Mouse (Mus musculus) embryonic facial prominence, embryonic 10.5 days (tissue): ENCODE data around the gene Uchl1. TPM values are rescaled to one million over a fixed set of nuclear protein-coding genes. Genes with fewer than 3 reads are reported as not detected.

Experiments
- DNase-seq: peaks from one replicate; pipeline ENCODE4 v3.0.0-alpha.2; 2017; ENCODE audit warnings: low spot score
- H3K27ac ChIP-seq: fragments of 300-500 bp; sonication (generic); replicated peaks from 2 replicates; pipeline ENCODE4 v1.5.1; 2016; ENCODE audit warnings: mild to moderate bottlenecking
- H3K27me3 ChIP-seq: fragments of 300-500 bp; sonication (generic); replicated peaks from 2 replicates; pipeline ENCODE4 v1.6.1; 2016; ENCODE audit warnings: low read depth, mild to moderate bottlenecking; ENCODE audit not compliant: poor library complexity, severe bottlenecking
- H3K36me3 ChIP-seq: fragments of 300-500 bp; sonication (generic); replicated peaks from 2 replicates; pipeline ENCODE4 v1.6.1; 2016; ENCODE audit warnings: mild to moderate bottlenecking, moderate library complexity
- H3K4me1 ChIP-seq: fragments of 300-500 bp; sonication (generic); 2 replicates; pipeline ENCODE4 v1.6.1; 2016
- H3K4me3 ChIP-seq: fragments of 300-500 bp; sonication (generic); 2 replicates; pipeline ENCODE4 v1.5.1; 2016; ENCODE audit warnings: mild to moderate bottlenecking, moderate library complexity
- H3K9me3 ChIP-seq: fragments of 300-500 bp; sonication (generic); 2 replicates; pipeline ENCODE4 v1.6.1; 2016; ENCODE audit warnings: mild to moderate bottlenecking
- WGBS: fragments of 180-500 bp; shearing (Covaris S2); methylation state at CpG from one replicate; pipeline ENCODE4 v1.1.7; 2016; 5-methylcytosine and 5-hydroxymethylcytosine counted together
- polyA plus RNA-seq: library from polyadenylated mRNA; unstranded; fragments of >200 nt; fragmentation: Nextera tagmentation; extraction: Ambion mirVana; gene quantifications from 2 replicates; pipeline ENCODE4 v1.2.1, GENCODE M21; 2016

The Uchl1 gene
- polyA plus RNA-seq, 1 experiment from 2014 or later = 137 TPM

GRCm38 (mm10) chr5:66717931-66718330 lies 42.0 kb downstream of the Uchl1 start:
- 55% methylated on average over 4 of the region's 4 CpGs for WGBS
- H3K27me3 ChIP-seq = 0 out of 2 replicates have a peak, but pooled peaks cover 3% of the 10 kb centered on the region
- no peak overlapping the region for H3K4me3 ChIP-seq
- no peaks in the 10 kb centered on the region for H3K9me3 ChIP-seq
- DNase-seq = no peak
- H3K27ac ChIP-seq = no peak overlapping the region; the same call in 1 of the 2 replicates
- H3K36me3 ChIP-seq = no peaks in the 10 kb centered on the region
- peaks cover 52% of the 10 kb centered on the region for H3K4me1 ChIP-seq

DNA sequence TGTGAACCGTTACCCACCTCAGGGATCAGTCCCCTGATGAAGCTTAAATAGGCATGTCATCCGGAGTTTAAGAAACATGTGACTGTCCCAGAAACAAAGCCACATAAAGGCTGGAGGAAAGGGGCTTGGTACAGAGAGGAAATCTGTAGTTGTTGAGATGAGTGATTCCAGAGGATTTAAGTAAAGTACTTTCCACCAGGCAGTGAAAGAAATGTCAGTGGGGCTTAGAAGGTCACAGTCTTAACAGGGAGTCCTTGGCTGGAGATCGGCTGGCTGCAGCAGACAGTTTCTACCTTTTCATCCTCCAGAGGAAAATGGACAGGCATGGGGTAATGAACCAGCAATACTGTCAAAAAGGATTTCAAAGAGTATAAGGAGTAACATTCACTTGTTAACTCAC lies 42.5 kb downstream of the Uchl1 start:
- Histone ChIP-seq H3K27me3 (no peaks in the 10 kb centered on the region), H3K9me3 (no peaks in the 10 kb centered on the region), H3K27ac (peak overlapping the region; percentile 14; the same call in 1 of the 2 replicates), H3K4me3 (no peak overlapping the region), H3K4me1 (peaks cover 55% of the 10 kb centered on the region), H3K36me3 (no peaks in the 10 kb centered on the region)
- 47% methylated on average over 3 of the region's 3 CpGs for WGBS
- DNase-seq = no peak

DNA sequence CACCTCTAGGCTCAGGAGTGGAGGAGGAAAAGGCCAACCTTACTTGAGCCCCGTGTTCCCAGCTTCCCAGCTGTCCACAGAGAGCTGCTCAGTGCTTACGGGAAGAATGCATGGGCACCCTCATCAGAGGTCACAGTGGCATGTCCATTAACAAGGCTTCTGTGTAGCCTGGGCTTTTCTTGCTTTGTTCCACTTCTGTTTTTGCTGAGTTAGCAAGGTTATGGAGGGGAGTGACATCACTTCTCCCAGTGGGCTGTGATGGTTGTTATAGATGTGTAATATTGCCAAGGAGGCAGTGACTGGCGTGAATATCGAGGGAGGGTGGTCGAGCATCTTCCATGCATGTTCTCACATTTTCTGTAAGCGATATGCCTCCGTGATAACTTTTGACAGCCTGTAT lies 43.0 kb downstream of the Uchl1 start:
- WGBS = 72% methylated on average over 7 of the region's 7 CpGs
- H3K36me3 ChIP-seq = no peaks in the 10 kb centered on the region

DNA sequence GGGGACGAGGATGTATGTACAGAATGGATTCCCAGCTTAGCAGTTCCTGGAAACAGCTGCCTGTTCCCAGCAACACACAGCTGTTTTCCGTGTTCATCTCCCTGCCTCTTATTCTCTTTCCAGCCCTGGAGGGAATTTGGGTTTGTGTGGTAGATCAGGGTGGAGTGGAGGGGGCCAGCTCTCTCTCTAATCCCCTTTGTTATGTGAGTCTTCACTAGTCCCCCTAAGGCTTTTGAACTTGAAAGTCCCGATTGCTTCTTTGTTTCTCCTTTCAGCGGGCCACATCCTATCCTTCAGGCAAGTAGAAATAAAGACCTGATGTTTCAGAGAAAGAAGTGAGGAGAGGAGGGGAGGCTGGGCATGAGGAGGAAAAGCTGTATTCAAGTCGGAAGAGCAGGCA lies 45.0 kb downstream of the Uchl1 start:
- H3K9me3 ChIP-seq = no peaks in the 10 kb centered on the region
- H3K36me3 ChIP-seq = no peaks in the 10 kb centered on the region
- H3K4me1 ChIP-seq = peaks cover 49% of the 10 kb centered on the region
- 0 out of 2 replicates have a peak overlapping the region, but pooled peaks have one; percentile 25 for H3K27ac ChIP-seq
- no peaks in the 10 kb centered on the region for H3K27me3 ChIP-seq
- H3K4me3 ChIP-seq = no peak overlapping the region
- WGBS = 11% methylated on average over 5 of the region's 5 CpGs
- no peak for DNase-seq

More for the DNA sequence above, 43.0 kb downstream of the Uchl1 start:
- DNase-seq = no peak
- Histone ChIP-seq H3K4me3 (no peak overlapping the region), H3K27ac (peak overlapping the region; percentile 14; the same call in 1 of the 2 replicates), H3K9me3 (no peaks in the 10 kb centered on the region), H3K4me1 (peaks cover 59% of the 10 kb centered on the region), H3K27me3 (no peaks in the 10 kb centered on the region)

GRCm38 (mm10) chr5:66722586-66722985 lies 46.7 kb downstream of the Uchl1 start:
- Histone ChIP-seq H3K27me3 (no peaks in the 10 kb centered on the region), H3K4me3 (no peak overlapping the region), H3K9me3 (no peaks in the 10 kb centered on the region), H3K36me3 (no peaks in the 10 kb centered on the region), H3K4me1 (peaks cover 50% of the 10 kb centered on the region), H3K27ac (peak overlapping the region; percentile 67)
- WGBS = 60% methylated on average over 9 of the region's 9 CpGs
- no peak for DNase-seq

DNA sequence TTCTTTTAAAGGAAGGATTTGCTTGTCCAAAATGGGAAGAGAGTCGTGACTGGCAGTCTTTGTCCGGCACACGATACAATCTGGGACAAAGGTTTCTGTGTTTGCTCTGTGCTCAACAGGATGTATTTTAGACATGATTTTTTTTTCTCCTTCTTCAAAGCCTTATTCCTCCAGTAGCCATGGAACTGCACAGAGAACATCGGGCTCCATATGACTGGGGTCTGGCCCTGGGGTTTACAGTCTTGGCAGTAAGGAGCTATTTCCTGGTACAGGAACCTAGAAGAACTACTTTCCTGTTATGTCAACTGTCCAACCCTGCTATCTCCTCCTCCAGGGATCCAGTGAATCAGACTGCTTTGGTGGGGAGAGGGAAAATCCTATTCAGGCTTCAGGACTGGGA lies 47.1 kb downstream of the Uchl1 start:
- Histone ChIP-seq H3K27ac (peak overlapping the region; percentile 67), H3K36me3 (no peaks in the 10 kb centered on the region), H3K9me3 (no peaks in the 10 kb centered on the region), H3K27me3 (no peaks in the 10 kb centered on the region), H3K4me3 (no peak overlapping the region), H3K4me1 (peaks cover 46% of the 10 kb centered on the region)
- DNase-seq = no peak
- 48% methylated on average over 4 of the region's 4 CpGs for WGBS

DNA sequence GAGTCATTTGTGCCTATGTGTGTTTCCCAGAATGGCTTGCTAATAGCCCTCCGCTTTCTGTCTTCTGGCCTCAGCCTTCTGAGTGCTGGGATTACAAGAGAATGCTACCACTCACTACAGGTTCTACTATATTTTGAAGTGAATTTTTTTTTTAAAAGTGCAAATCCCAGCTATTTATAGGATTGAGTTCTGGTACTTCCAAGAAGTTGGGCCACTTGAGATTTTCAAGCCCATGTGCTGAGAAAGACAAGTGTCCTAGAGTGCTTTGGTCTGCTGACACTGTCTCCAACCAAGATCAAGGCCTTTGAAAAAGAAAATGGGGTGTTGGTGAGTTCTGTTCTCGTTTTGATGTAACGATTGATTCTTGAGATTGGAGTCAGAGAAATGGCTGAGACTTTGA lies 47.7 kb downstream of the Uchl1 start:
- WGBS = 85% methylated on average over 3 of the region's 3 CpGs
- DNase-seq = no peak
- peak overlapping the region; percentile 67; the same call in 1 of the 2 replicates for H3K27ac ChIP-seq

DNA sequence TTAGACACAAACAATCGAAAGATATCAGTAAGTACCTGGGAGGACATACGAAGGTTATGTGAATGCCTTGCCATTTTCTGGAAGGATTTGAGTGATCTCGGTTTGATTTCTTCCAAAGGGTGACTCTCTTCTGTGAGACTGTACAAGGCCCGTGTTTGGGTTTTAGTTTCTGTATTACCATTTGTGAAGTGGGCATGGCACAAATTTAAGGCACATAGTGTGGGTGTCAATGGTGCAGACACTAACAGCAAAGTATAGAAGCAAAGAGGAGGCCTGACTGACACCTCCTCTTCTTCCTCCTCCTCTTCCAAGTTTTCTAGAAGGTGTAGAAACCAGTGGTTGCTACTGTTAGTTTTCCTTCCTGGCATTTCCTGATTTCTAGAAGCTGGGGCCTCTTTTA lies 53.4 kb downstream of the Uchl1 start:
- Histone ChIP-seq H3K4me1 (peaks cover 14% of the 10 kb centered on the region), H3K4me3 (no peak overlapping the region), H3K9me3 (no peaks in the 10 kb centered on the region), H3K27ac (no peak overlapping the region), H3K36me3 (no peaks in the 10 kb centered on the region), H3K27me3 (no peaks in the 10 kb centered on the region)
- 90% methylated on average over 4 of the region's 4 CpGs for WGBS
- DNase-seq = no peak

More for the DNA sequence above, 47.7 kb downstream of the Uchl1 start:
- H3K9me3 ChIP-seq = no peaks in the 10 kb centered on the region
- peaks cover 40% of the 10 kb centered on the region for H3K4me1 ChIP-seq
- H3K36me3 ChIP-seq = no peaks in the 10 kb centered on the region
- H3K27me3 ChIP-seq = no peaks in the 10 kb centered on the region
- no peak overlapping the region for H3K4me3 ChIP-seq

DNA sequence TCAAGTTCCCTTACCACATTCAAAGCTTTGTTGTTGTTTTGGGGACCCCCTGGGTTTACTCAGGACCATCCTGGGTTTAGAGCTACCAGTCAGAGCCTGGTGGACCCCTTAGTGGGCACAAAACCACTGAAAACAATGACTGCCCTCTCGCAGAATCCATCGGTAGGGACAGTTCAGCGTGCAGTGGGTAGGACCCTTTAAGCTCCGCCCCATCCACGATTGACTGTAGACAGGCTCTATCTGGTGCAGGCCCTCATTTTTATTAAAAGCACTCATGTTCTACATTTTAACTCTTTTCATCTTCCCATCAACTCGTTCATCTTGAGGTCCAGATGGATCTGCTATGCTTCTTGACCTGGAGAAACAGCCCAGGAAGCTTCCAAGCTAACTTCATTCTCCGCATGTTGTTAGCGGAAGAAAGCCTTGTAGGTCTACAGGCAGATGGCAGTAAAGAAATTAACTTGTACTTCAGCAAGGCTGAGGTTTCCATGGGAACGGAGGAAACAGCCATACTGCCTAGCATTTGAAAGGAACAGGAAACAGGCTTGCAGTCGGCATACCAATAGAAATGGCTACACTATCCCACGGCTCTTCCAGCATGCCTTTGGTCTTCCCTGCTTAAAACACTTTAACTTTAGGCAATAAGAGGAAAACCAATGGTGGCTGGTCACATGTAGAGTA lies 54.9 kb downstream of the Uchl1 start:
- WGBS = 51% methylated on average over 11 of the region's 11 CpGs
- H3K9me3 ChIP-seq = no peaks in the 10 kb centered on the region
- DNase-seq = peak; percentile 54
- H3K27me3 ChIP-seq = no peaks in the 10 kb centered on the region
- H3K36me3 ChIP-seq = no peaks in the 10 kb centered on the region
- H3K4me1 ChIP-seq = peaks cover 14% of the 10 kb centered on the region
- H3K27ac ChIP-seq = peak overlapping the region; percentile 54
- H3K4me3 ChIP-seq = no peak overlapping the region

GRCm38 (mm10) chr5:66731302-66731697 lies 55.4 kb downstream of the Uchl1 start:
- Histone ChIP-seq H3K36me3 (no peaks in the 10 kb centered on the region), H3K4me1 (peaks cover 12% of the 10 kb centered on the region), H3K27me3 (no peaks in the 10 kb centered on the region), H3K27ac (no peak overlapping the region), H3K9me3 (no peaks in the 10 kb centered on the region), H3K4me3 (no peak overlapping the region)
- 84% methylated on average over 1 of the region's 1 CpGs for WGBS
- no peak for DNase-seq

GRCm38 (mm10) chr5:66733556-66733955 lies 57.7 kb downstream of the Uchl1 start:
- H3K4me3 ChIP-seq = no peak overlapping the region
- DNase-seq = no peak
- H3K36me3 ChIP-seq = no peaks in the 10 kb centered on the region
- 100% methylated on average over 1 of the region's 1 CpGs for WGBS
- H3K27me3 ChIP-seq = no peaks in the 10 kb centered on the region
- no peaks in the 10 kb centered on the region for H3K9me3 ChIP-seq
- no peak overlapping the region for H3K27ac ChIP-seq
- H3K4me1 ChIP-seq = peaks cover 10% of the 10 kb centered on the region
